Mouse (Mus musculus): ENCODE results near the gene Eva1c. TPM values are rescaled to one million over a fixed set of nuclear protein-coding genes. Genes with fewer than 3 reads are reported as not detected.
A peak's percentile ranks its signal among the peaks of the same experiment; 100 is the strongest.

Eva1c gene
- polyA plus RNA-seq, 1 experiment from 2014 or later: 0.74 TPM

DNA sequence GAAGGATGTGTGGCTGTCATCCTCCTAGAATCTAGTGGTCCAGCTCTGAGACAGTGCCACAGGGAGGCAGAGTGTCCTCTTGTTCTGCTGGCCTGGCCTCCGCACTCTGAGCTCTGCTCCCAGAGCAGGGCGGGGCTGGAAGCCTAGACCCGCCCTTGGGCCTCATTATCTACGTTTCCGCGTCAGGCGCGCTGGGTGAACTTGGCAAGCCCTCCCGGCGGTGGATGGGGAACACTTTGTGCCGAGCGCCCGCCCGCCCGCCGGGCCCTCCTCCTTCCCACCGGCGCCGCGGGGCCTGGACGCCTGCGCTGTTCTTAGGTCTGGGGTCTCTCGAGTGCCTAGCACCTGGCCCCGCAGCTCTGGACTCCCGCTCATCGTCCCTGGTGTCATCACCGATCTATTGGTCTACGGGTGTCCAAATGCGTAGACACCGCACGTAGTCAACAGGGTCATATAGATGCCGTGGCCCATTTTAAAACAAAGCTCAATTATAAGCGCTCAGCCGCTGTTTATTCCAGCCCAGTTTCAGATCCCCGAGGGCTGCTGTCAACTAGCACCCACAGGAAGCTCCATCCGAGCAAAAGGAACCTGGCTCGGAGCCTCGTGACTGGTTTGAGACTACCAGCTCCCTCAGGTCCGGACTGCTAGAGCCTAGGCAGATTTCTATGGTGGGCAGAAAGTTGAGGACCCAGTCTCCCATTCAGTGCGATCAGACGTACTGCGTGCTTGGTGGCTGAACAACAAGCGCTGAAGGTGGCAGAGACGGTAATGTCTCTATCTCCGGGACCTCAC, 3.6 kb downstream of the Eva1c start:
- 1% methylated on average over 44 of the region's 45 CpGs for WGBS
- peak; percentile 79 for ATAC-seq (replicated peaks; ENCODE audit: low FRiP score, low TSS enrichment, low read depth)
- DNase-seq (ENCODE audit: low spot score): peak; percentile 82
- Histone ChIP-seq H3K27me3 (replicated peaks; ENCODE audit: control insufficient read depth, insufficient read depth, low read length) (peaks cover 48% of the 10 kb centered on the region), H3K4me1 (replicated peaks; ENCODE audit: control insufficient read depth, insufficient read depth, low read length) (peaks cover 20% of the 10 kb centered on the region), H3K9me3 (ENCODE audit: control insufficient read depth, low read length) (no peaks in the 10 kb centered on the region), H3K36me3 (ENCODE audit: control insufficient read depth, insufficient read depth, low read length) (no peaks in the 10 kb centered on the region), H3K4me2 (ENCODE audit: low read length) (peak overlapping the region; percentile 95), H3K27ac (ENCODE audit: low read depth) (no peak overlapping the region), H3K9ac (ENCODE audit: low read length) (peak overlapping the region; percentile 25; the same call in 1 of the 2 replicates), H3K4me3 (ENCODE audit: low read depth, low read length) (peak overlapping the region; percentile 40)

DNA sequence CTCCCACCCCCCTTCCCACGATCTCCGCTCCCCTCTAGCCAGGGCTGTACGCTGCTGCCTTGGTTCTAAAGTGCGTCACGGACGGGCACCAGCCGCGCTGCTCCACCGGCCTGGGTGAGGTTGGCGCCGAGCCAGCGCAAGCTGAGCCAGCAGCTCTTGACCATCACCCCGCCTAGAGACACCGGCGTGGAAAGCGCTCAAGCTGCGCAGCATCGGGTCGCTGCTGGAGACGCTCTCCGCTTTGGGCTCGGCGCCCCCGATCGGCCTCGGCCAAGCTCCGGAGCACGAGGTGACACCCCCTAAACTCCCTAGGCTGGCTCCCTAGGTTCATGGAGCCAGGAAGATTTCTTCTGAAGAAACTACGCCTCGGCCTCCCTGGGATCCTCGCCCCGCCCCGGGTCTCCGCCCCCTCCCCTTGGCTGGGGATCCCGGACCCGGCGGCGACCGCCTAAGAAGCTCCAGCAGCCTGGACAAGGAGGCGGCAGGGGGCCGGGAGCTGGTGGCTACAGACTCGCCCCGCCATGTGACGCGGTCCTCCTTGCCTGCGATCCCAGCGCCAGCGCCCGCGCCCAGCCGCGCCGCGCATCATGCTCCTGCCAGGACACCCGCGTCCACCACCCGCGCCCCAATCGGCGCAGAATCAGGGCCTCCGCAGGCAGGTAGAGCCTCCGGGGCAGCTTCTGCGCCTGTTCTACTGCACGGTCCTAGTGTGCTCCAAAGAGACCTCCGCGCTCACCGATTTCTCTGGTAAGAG, 4.3 kb downstream of the Eva1c start:
- Histone ChIP-seq H3K27me3 (replicated peaks; ENCODE audit: control insufficient read depth, insufficient read depth, low read length) (peaks cover 48% of the 10 kb centered on the region), H3K36me3 (ENCODE audit: control insufficient read depth, insufficient read depth, low read length) (no peaks in the 10 kb centered on the region), H3K9me3 (ENCODE audit: control insufficient read depth, low read length) (no peaks in the 10 kb centered on the region), H3K4me3 (ENCODE audit: low read depth, low read length) (peak overlapping the region; percentile 40), H3K27ac (ENCODE audit: low read depth) (no peak overlapping the region), H3K4me2 (ENCODE audit: low read length) (peak overlapping the region; percentile 95), H3K4me1 (replicated peaks; ENCODE audit: control insufficient read depth, insufficient read depth, low read length) (peaks cover 20% of the 10 kb centered on the region), H3K9ac (ENCODE audit: low read length) (peak overlapping the region; percentile 25; the same call in 1 of the 2 replicates)
- ATAC-seq (replicated peaks; ENCODE audit: low FRiP score, low TSS enrichment, low read depth): peak; percentile 65
- DNase-seq (ENCODE audit: low spot score): peak; percentile 83
- under 1% methylated on average over 67 of the region's 67 CpGs for WGBS

GRCm38 (mm10) chr16:90831676-90832075, 5.2 kb downstream of the Eva1c start:
- Histone ChIP-seq H3K4me1 (replicated peaks; ENCODE audit: control insufficient read depth, insufficient read depth, low read length) (peaks cover 20% of the 10 kb centered on the region), H3K4me2 (ENCODE audit: low read length) (peak overlapping the region; percentile 95), H3K9ac (ENCODE audit: low read length) (no peak overlapping the region), H3K27ac (ENCODE audit: low read depth) (no peak overlapping the region), H3K9me3 (ENCODE audit: control insufficient read depth, low read length) (no peaks in the 10 kb centered on the region), H3K36me3 (ENCODE audit: control insufficient read depth, insufficient read depth, low read length) (no peaks in the 10 kb centered on the region), H3K4me3 (ENCODE audit: low read depth, low read length) (no peak overlapping the region), H3K27me3 (replicated peaks; ENCODE audit: control insufficient read depth, insufficient read depth, low read length) (peaks cover 48% of the 10 kb centered on the region)
- 24% methylated on average over 15 of the region's 15 CpGs for WGBS
- no peak for ATAC-seq (replicated peaks; ENCODE audit: low FRiP score, low TSS enrichment, low read depth)
- no peak for DNase-seq (ENCODE audit: low spot score)

DNA sequence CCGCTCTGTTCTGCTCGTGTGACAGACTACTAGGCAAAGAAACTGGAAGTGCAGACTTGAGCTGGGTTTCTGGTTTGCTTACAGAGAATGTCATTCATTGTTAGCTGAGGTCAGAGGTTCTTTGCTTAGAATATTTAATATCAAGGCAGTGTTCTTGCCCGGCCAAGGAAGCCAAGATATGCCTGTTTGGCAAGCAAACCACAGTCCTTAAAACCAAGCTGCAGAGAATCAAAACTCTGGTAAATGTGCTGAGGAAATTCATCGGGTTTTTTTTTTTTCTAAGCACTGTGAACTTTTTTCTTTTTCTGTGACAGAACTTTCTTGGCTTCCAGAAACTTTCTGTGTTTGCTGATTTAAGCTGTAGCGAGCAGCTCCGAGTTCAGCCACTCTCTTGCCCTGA, 6.0 kb downstream of the Eva1c start:
- Histone ChIP-seq H3K36me3 (ENCODE audit: control insufficient read depth, insufficient read depth, low read length) (no peaks in the 10 kb centered on the region), H3K4me1 (replicated peaks; ENCODE audit: control insufficient read depth, insufficient read depth, low read length) (peaks cover 20% of the 10 kb centered on the region), H3K9ac (ENCODE audit: low read length) (no peak overlapping the region), H3K9me3 (ENCODE audit: control insufficient read depth, low read length) (no peaks in the 10 kb centered on the region), H3K4me2 (ENCODE audit: low read length) (no peak overlapping the region), H3K27ac (ENCODE audit: low read depth) (no peak overlapping the region), H3K4me3 (ENCODE audit: low read depth, low read length) (no peak overlapping the region), H3K27me3 (replicated peaks; ENCODE audit: control insufficient read depth, insufficient read depth, low read length) (peaks cover 48% of the 10 kb centered on the region)
- no peak for ATAC-seq (replicated peaks; ENCODE audit: low FRiP score, low TSS enrichment, low read depth)
- no peak for DNase-seq (ENCODE audit: low spot score)
- 49% methylated on average over 6 of the region's 6 CpGs for WGBS

DNA sequence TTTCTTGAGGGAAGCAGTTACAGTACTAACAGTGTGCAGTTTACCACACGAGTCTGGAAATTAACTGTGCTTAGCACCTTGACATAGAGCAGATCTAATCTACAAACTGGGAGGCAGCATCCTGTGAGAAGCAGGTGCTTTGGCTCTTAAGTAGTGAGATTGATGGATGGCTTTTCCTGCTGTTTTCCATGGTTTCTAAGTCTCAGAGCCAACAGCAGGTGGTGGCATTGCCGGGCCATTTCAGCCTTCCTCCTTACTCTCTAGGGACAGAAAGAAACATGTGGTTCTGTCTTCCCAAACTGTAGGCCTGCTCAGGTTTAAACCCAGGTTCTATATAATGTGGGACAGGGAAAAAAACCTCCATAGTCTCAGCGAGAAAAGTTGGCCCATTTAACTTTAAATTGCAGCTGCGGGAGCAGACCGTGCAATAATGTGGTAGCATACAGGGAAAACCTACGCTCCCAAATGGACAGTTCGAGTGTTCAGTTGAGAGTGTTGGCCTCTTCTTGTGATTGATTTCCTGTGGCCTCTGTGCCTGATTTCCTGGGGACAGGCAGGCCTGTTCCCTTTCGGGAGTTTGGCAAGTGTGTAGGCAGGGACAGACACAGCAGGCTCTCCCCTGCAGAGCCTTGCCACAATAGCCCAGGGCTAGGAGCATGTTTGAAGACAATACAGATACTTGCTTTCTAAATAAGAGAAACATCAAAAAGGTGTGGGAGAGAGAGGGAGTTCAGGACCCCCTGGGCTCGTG, 6.7 kb downstream of the Eva1c start:
- ATAC-seq (replicated peaks; ENCODE audit: low FRiP score, low TSS enrichment, low read depth) (no peak), DNase-seq (ENCODE audit: low spot score) (no peak)
- Histone ChIP-seq H3K4me2 (ENCODE audit: low read length) (no peak overlapping the region), H3K4me3 (ENCODE audit: low read depth, low read length) (no peak overlapping the region), H3K36me3 (ENCODE audit: control insufficient read depth, insufficient read depth, low read length) (no peaks in the 10 kb centered on the region), H3K4me1 (replicated peaks; ENCODE audit: control insufficient read depth, insufficient read depth, low read length) (peaks cover 20% of the 10 kb centered on the region), H3K27ac (ENCODE audit: low read depth) (no peak overlapping the region), H3K9ac (ENCODE audit: low read length) (no peak overlapping the region), H3K27me3 (replicated peaks; ENCODE audit: control insufficient read depth, insufficient read depth, low read length) (peaks cover 48% of the 10 kb centered on the region), H3K9me3 (ENCODE audit: control insufficient read depth, low read length) (no peaks in the 10 kb centered on the region)
- 45% methylated on average over 9 of the region's 9 CpGs for WGBS

GRCm38 (mm10) chr16:90837431-90837830, 10.9 kb downstream of the Eva1c start:
- Histone ChIP-seq H3K9me3 (ENCODE audit: control insufficient read depth, low read length) (no peaks in the 10 kb centered on the region), H3K36me3 (ENCODE audit: control insufficient read depth, insufficient read depth, low read length) (no peaks in the 10 kb centered on the region), H3K4me3 (ENCODE audit: low read depth, low read length) (no peak overlapping the region), H3K4me2 (ENCODE audit: low read length) (no peak overlapping the region), H3K9ac (ENCODE audit: low read length) (no peak overlapping the region), H3K4me1 (replicated peaks; ENCODE audit: control insufficient read depth, insufficient read depth, low read length) (peaks cover 6% of the 10 kb centered on the region; the same call in 1 of the 2 replicates), H3K27me3 (replicated peaks; ENCODE audit: control insufficient read depth, insufficient read depth, low read length) (peaks cover 18% of the 10 kb centered on the region), H3K27ac (ENCODE audit: low read depth) (no peak overlapping the region)
- WGBS: 61% methylated on average over 8 of the region's 8 CpGs
- DNase-seq (ENCODE audit: low spot score) (no peak), ATAC-seq (replicated peaks; ENCODE audit: low FRiP score, low TSS enrichment, low read depth) (no peak)

DNA sequence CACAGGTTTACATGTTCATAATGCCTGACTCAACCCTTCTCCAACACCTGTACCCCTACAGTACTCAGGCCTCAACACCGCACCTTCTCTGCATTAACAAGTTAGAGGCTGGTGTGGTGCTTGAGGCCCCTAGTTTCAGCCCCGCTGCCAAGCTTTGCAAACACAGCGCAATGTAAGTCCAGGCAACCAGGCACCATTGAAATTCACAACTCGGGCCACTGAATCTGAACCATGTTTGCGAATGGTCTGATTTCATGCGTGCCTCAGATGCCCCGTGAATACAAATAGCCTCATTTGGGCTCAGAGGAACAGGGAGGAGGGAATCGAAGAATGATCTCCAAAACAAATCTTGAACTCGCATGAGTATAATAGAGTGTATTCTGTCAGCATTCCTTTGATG, 15.6 kb downstream of the Eva1c start:
- 66% methylated on average over 9 of the region's 9 CpGs for WGBS
- Histone ChIP-seq H3K4me2 (ENCODE audit: low read length) (no peak overlapping the region), H3K4me3 (ENCODE audit: low read depth, low read length) (no peak overlapping the region), H3K9ac (ENCODE audit: low read length) (no peak overlapping the region), H3K27me3 (replicated peaks; ENCODE audit: control insufficient read depth, insufficient read depth, low read length) (no peaks in the 10 kb centered on the region), H3K9me3 (ENCODE audit: control insufficient read depth, low read length) (no peaks in the 10 kb centered on the region), H3K27ac (ENCODE audit: low read depth) (no peak overlapping the region), H3K4me1 (replicated peaks; ENCODE audit: control insufficient read depth, insufficient read depth, low read length) (no peaks in the 10 kb centered on the region), H3K36me3 (ENCODE audit: control insufficient read depth, insufficient read depth, low read length) (no peaks in the 10 kb centered on the region)
- ATAC-seq (replicated peaks; ENCODE audit: low FRiP score, low TSS enrichment, low read depth) (no peak), DNase-seq (ENCODE audit: low spot score) (no peak)

GRCm38 (mm10) chr16:90845038-90845437, 18.5 kb downstream of the Eva1c start:
- H3K27me3 ChIP-seq (replicated peaks; ENCODE audit: control insufficient read depth, insufficient read depth, low read length): no peaks in the 10 kb centered on the region
- no peak for DNase-seq (ENCODE audit: low spot score)
- ATAC-seq (replicated peaks; ENCODE audit: low FRiP score, low TSS enrichment, low read depth): no peak
- H3K36me3 ChIP-seq (ENCODE audit: control insufficient read depth, insufficient read depth, low read length): no peaks in the 10 kb centered on the region
- 81% methylated on average over 6 of the region's 6 CpGs for WGBS
- H3K9ac ChIP-seq (ENCODE audit: low read length): no peak overlapping the region
- H3K27ac ChIP-seq (ENCODE audit: low read depth): no peak overlapping the region
- H3K4me1 ChIP-seq (replicated peaks; ENCODE audit: control insufficient read depth, insufficient read depth, low read length): no peaks in the 10 kb centered on the region
- no peaks in the 10 kb centered on the region for H3K9me3 ChIP-seq (ENCODE audit: control insufficient read depth, low read length)
- H3K4me2 ChIP-seq (ENCODE audit: low read length): no peak overlapping the region
- H3K4me3 ChIP-seq (ENCODE audit: low read depth, low read length): no peak overlapping the region

Measured in intestine, embryonic 14.5 days (tissue).